In genomic region chr1:165943270-165943669, GRCm38 (mm10) we compare ENCODE assay signal across 24 mouse cellular contexts.
"Had no signal": no experiment of that assay in that cellular context is flagged by ENCODE, and none has a peak within 500 bp of the region (broad histone marks: within the 10 kb centered on the region; RNA-seq: fewer than 3 reads in every experiment).

No protein-coding gene starts in this region.

- H3K4me3 ChIP-seq: layer of hippocampus, adult 2 months; limb, embryonic 10.5 days; limb, embryonic 13.5 days; liver, embryonic 12.5 days; liver, embryonic 15.5 days; lung, embryonic 15.5 days; megakaryocyte, embryonic 14.5 days; midbrain, embryonic 10.5 days; midbrain, embryonic 13.5 days; myocyte; neural tube, embryonic 13.5 days had no signal

- DNase-seq: kidney, postnatal 14 days; kidney, postnatal 4 days; layer of hippocampus, adult 9-11 months; liver; lung, adult 18-20 months; lung, postnatal 10 days; lung, postnatal 36 days; retina, postnatal 1 day; right cerebral cortex, postnatal 25 days; thymus, adult 2 months; thymus, postnatal 14 days; thymus, postnatal 4 days had no signal

- H3K36me3 ChIP-seq: limb, embryonic 10.5 days; limb, embryonic 13.5 days; liver, embryonic 12.5 days; liver, embryonic 15.5 days; lung, embryonic 15.5 days; midbrain, embryonic 13.5 days; neural tube, embryonic 13.5 days had no signal

- H3K4me2 ChIP-seq: limb, embryonic 13.5 days; liver, embryonic 12.5 days; liver, embryonic 15.5 days; lung, embryonic 15.5 days; midbrain, embryonic 13.5 days; neural tube, embryonic 13.5 days had no signal

- H3K27ac ChIP-seq: layer of hippocampus, adult 2 months; limb, embryonic 10.5 days; limb, embryonic 13.5 days; liver, embryonic 12.5 days; liver, embryonic 15.5 days; lung, embryonic 15.5 days; midbrain, embryonic 10.5 days; midbrain, embryonic 13.5 days; neural tube, embryonic 13.5 days had no signal

- H3K27me3 ChIP-seq: limb, embryonic 13.5 days; liver, embryonic 12.5 days; liver, embryonic 15.5 days; lung, embryonic 15.5 days; megakaryocyte, embryonic 14.5 days; midbrain, embryonic 13.5 days; neural tube, embryonic 13.5 days had no signal

- H3K9me3 ChIP-seq: limb, embryonic 10.5 days; limb, embryonic 13.5 days; liver, embryonic 12.5 days; liver, embryonic 15.5 days; lung, embryonic 15.5 days; megakaryocyte, embryonic 14.5 days; midbrain, embryonic 10.5 days; midbrain, embryonic 13.5 days; neural tube, embryonic 13.5 days had no signal

- H3K4me1 ChIP-seq: limb, embryonic 10.5 days; liver, embryonic 12.5 days; liver, embryonic 15.5 days; lung, embryonic 15.5 days had no signal

- H3K9ac ChIP-seq: limb, embryonic 13.5 days; liver, embryonic 12.5 days; liver, embryonic 15.5 days; lung, embryonic 15.5 days; midbrain, embryonic 13.5 days; neural tube, embryonic 13.5 days had no signal

- ATAC-seq: liver, embryonic 12.5 days; midbrain, embryonic 13.5 days; midbrain, embryonic 16.5 days had no signal
